In the genomic region with DNA sequence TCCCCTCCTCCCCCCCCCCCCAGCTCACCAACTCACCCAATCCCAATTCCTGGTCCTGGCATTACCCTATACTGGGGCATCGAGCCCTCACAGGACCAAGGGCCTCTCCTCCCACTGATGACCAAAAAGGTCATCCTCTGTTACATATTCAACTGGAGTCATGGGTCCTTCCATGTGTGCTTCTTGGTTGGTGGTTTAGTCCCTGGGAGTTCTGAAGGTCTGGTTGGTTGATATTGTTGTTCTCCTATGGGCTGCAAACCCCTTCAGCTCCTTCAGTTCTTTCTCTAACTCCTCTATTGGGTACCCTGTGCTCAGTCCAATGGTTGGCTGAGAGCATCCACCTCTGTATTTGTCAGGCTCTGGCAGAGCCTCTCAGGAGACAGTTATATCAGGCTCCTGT, we compare ENCODE assay signal across 2 mouse cellular contexts.
A peak's percentile ranks its signal among the peaks of the same experiment; 100 is the strongest.
DNase-seq lines count a peak whose midpoint lies in the region; ATAC-seq lines count a peak whose summit lies in the region.
"Not testable (repeated sequence)": the region's sequence is repeated elsewhere in the genome, so short reads cannot be mapped to it uniquely, and the experiment has no call there.

No protein-coding gene starts in this region.

- 100% methylated on average over 1 of the region's 1 CpGs for WGBS in midbrain, embryonic 11.5 days

- H3K9me3 ChIP-seq in midbrain, embryonic 11.5 days (ENCODE audit: control insufficient read depth, low read length) = not testable (repeated sequence)

- not testable (repeated sequence) for H3K4me2 ChIP-seq in midbrain, embryonic 11.5 days

- ATAC-seq in midbrain, embryonic 11.5 days (ENCODE audit: low FRiP score) = not testable (repeated sequence)

- not testable (repeated sequence) for H3K36me3 ChIP-seq in midbrain, embryonic 11.5 days (ENCODE audit: control insufficient read depth, insufficient read depth, low read length)

- not testable (repeated sequence) for H3K4me1 ChIP-seq in midbrain, embryonic 11.5 days (ENCODE audit: control insufficient read depth, insufficient read depth, low read length)

- not testable (repeated sequence) for H3K27ac ChIP-seq in midbrain, embryonic 11.5 days (ENCODE audit: low read depth, low read length)

- H3K9ac ChIP-seq in midbrain, embryonic 11.5 days (ENCODE audit: low read length) = not testable (repeated sequence)

- DNase-seq in heart, adult 11 months = peak; percentile 61
- peak; percentile 72 for DNase-seq in midbrain, embryonic 11.5 days (ENCODE audit: low spot score, missing footprints)

- not testable (repeated sequence) for H3K27me3 ChIP-seq in midbrain, embryonic 11.5 days (ENCODE audit: control insufficient read depth, insufficient read depth, low read length)

- not testable (repeated sequence) for H3K4me3 ChIP-seq in midbrain, embryonic 11.5 days (ENCODE audit: low read depth, low read length)
